Mouse (Mus musculus) embryonic facial prominence, embryonic 11.5 days (tissue): Measurements from ENCODE around the gene Hspa1b. TPM values are rescaled to one million over a fixed set of nuclear protein-coding genes. Genes with fewer than 3 reads are reported as not detected.
"Not testable (repeated sequence)": the region's sequence is repeated elsewhere in the genome, so short reads cannot be mapped to it uniquely, and the experiment has no call there.

Experiments
- ATAC-seq: fragments of 200-750 bp; cut with Nextera tagmentation; replicated peaks from 2 replicates; pipeline ENCODE4 v1.8.0; 2017; ENCODE audit warnings: low read depth; ENCODE audit not compliant: insufficient number of reproducible peaks, low FRiP score, low TSS enrichment
- DNase-seq: peaks from one replicate; pipeline ENCODE4 v3.0.0-alpha.2; 2015; ENCODE audit warnings: low spot score
- H3K27ac ChIP-seq: fragments of 300-500 bp; sonication (generic); replicated peaks from 2 replicates; pipeline ENCODE4 v1.5.1; 2014; ENCODE audit warnings: mild to moderate bottlenecking, low read depth, low read length, control low read depth
- H3K27me3 ChIP-seq: fragments of 300-500 bp; sonication (generic); 2 replicates; pipeline ENCODE4 v1.6.1; 2014; ENCODE audit warnings: mild to moderate bottlenecking, low read length, moderate library complexity, mixed read lengths; ENCODE audit not compliant: control insufficient read depth, insufficient read depth
- H3K36me3 ChIP-seq: fragments of 300-500 bp; sonication (generic); replicated peaks from 2 replicates; pipeline ENCODE4 v1.6.1; 2014; ENCODE audit warnings: low read depth, mild to moderate bottlenecking, low read length, moderate library complexity, mixed read lengths; ENCODE audit not compliant: control insufficient read depth, insufficient read depth
- H3K4me1 ChIP-seq: fragments of 300-500 bp; sonication (generic); 2 replicates; pipeline ENCODE4 v1.6.1; 2014; ENCODE audit warnings: low read length, mixed read lengths; ENCODE audit not compliant: control insufficient read depth, insufficient read depth
- H3K4me2 ChIP-seq: fragments of 300-500 bp; sonication (generic); 2 replicates; pipeline ENCODE4 v1.6.1; 2014; ENCODE audit warnings: low read depth, mild to moderate bottlenecking, control low read depth, low read length, moderate library complexity
- H3K4me3 ChIP-seq: fragments of 300-500 bp; sonication (generic); 2 replicates; pipeline ENCODE4 v1.5.1; 2014; ENCODE audit warnings: low read depth, low read length, control low read depth
- H3K9ac ChIP-seq: fragments of 300-500 bp; sonication (generic); replicated peaks from 2 replicates; pipeline ENCODE4 v1.6.1; 2014; ENCODE audit warnings: mild to moderate bottlenecking, control low read depth, low read length
- H3K9me3 ChIP-seq: fragments of 300-500 bp; sonication (generic); replicated peaks from 2 replicates; pipeline ENCODE4 v1.6.1; 2016; ENCODE audit warnings: mild to moderate bottlenecking, low read length, inconsistent platforms, mixed read lengths; ENCODE audit not compliant: control insufficient read depth
- WGBS: fragments of 180-500 bp; shearing (Covaris S2); extraction: QIAGEN DNeasy Blood & Tissue Kit; methylation state at CpG from one replicate; pipeline ENCODE4 v1.1.7; 2014; 5-methylcytosine and 5-hydroxymethylcytosine counted together
- polyA plus RNA-seq: library from polyadenylated mRNA; unstranded; fragments of >200 nt; fragmentation: Nextera tagmentation; extraction: Ambion mirVana; gene quantifications from 2 replicates; pipeline ENCODE4 v1.2.1, GENCODE M21; 2014

Gene Hspa1b
- polyA plus RNA-seq, 1 experiment from 2014 or later: 0.21 TPM

- ATAC-seq: peak; percentile 14; the same call in 1 of the 2 replicates
- peak overlapping the region; percentile 98 for H3K9ac ChIP-seq
- no peaks in the 10 kb centered on the region for H3K27me3 ChIP-seq
- H3K4me1 ChIP-seq: peaks cover 3% of the 10 kb centered on the region; the same call in 1 of the 2 replicates
- under 1% methylated on average over 35 of the region's 35 CpGs for WGBS
- DNase-seq: peak; percentile 39
- no peaks in the 10 kb centered on the region for H3K9me3 ChIP-seq
- H3K4me3 ChIP-seq: peak overlapping the region; percentile 89
- H3K27ac ChIP-seq: peak overlapping the region; percentile 96
- peak overlapping the region; percentile 98 for H3K4me2 ChIP-seq
- H3K36me3 ChIP-seq: peaks cover 7% of the 10 kb centered on the region; the same call in 1 of the 2 replicates
Observed at GRCm38 (mm10) chr17:35001452-35002152, 42.6 kb upstream of the Hspa1b start.

- H3K9me3 ChIP-seq: no peaks in the 10 kb centered on the region
- peak within 1 kb of the TSS; percentile 96 for H3K27ac ChIP-seq
- peaks cover 3% of the 10 kb centered on the region; the same call in 1 of the 2 replicates for H3K4me1 ChIP-seq
- H3K9ac ChIP-seq: peak within 1 kb of the TSS; percentile 98
- peak within 1 kb of the TSS; percentile 89 for H3K4me3 ChIP-seq
- ATAC-seq: peak; percentile 88
- H3K4me2 ChIP-seq: peak within 1 kb of the TSS; percentile 98
- 0% methylated on average over 83 of the region's 83 CpGs for WGBS
- peak; percentile 93 for DNase-seq
- no peaks in the 10 kb centered on the region for H3K27me3 ChIP-seq
- H3K36me3 ChIP-seq: peaks cover 7% of the 10 kb centered on the region; the same call in 1 of the 2 replicates
Observed at GRCm38 (mm10) chr17:35000717-35001451, 41.8 kb upstream of the Hspa1b start, which contains the start of gene Vars. Gene Vars (plus strand): TSS chr17:35000987.

- not testable (repeated sequence) for ATAC-seq, H3K27me3 ChIP-seq, H3K9me3 ChIP-seq, H3K36me3 ChIP-seq, H3K4me1 ChIP-seq
- DNase-seq: peak; percentile 30
- 27% methylated on average over 29 of the region's 32 CpGs for WGBS
- Histone ChIP-seq H3K27ac (peak overlapping the region; percentile 96), H3K4me2 (peak overlapping the region; percentile 98), H3K9ac (peak overlapping the region; percentile 98), H3K4me3 (peak overlapping the region; percentile 89)
Observed at GRCm38 (mm10) chr17:34999871-35000716, 41.1 kb upstream of the Hspa1b start.

GRCm38 (mm10) chr17:34998526-34999430 lies 39.7 kb upstream of the Hspa1b start:
- H3K27ac ChIP-seq: no peak overlapping the region
- no peaks in the 10 kb centered on the region for H3K27me3 ChIP-seq
- no peaks in the 10 kb centered on the region for H3K9me3 ChIP-seq
- 92% methylated on average over 15 of the region's 15 CpGs for WGBS
- no peaks in the 10 kb centered on the region for H3K36me3 ChIP-seq
- peaks cover 3% of the 10 kb centered on the region; the same call in 1 of the 2 replicates for H3K4me1 ChIP-seq
- H3K4me2 ChIP-seq: no peak overlapping the region; the same call in 1 of the 2 replicates
- ATAC-seq: no peak
- no peak for DNase-seq
- no peak overlapping the region for H3K9ac ChIP-seq
- H3K4me3 ChIP-seq: no peak overlapping the region

GRCm38 (mm10) chr17:34997142-34997483 lies 38.1 kb upstream of the Hspa1b start:
- Histone ChIP-seq H3K4me2 (no peak overlapping the region), H3K27ac (no peak overlapping the region), H3K9me3 (no peaks in the 10 kb centered on the region), H3K4me1 (no peaks in the 10 kb centered on the region; the same call in 1 of the 2 replicates), H3K9ac (no peak overlapping the region; the same call in 1 of the 2 replicates), H3K4me3 (no peak overlapping the region), H3K36me3 (no peaks in the 10 kb centered on the region), H3K27me3 (no peaks in the 10 kb centered on the region)
- 82% methylated on average over 5 of the region's 5 CpGs for WGBS
- ATAC-seq (no peak), DNase-seq (no peak)

GRCm38 (mm10) chr17:34996411-34997141 lies 37.5 kb upstream of the Hspa1b start:
- peak overlapping the region; percentile 22; the same call in 1 of the 2 replicates for H3K9ac ChIP-seq
- H3K9me3 ChIP-seq: no peaks in the 10 kb centered on the region
- H3K27me3 ChIP-seq: no peaks in the 10 kb centered on the region
- H3K27ac ChIP-seq: no peak overlapping the region
- no peaks in the 10 kb centered on the region; the same call in 1 of the 2 replicates for H3K4me1 ChIP-seq
- WGBS: 89% methylated on average over 12 of the region's 14 CpGs
- H3K4me3 ChIP-seq: no peak overlapping the region
- DNase-seq (no peak), ATAC-seq (no peak)
- H3K36me3 ChIP-seq: no peaks in the 10 kb centered on the region
- H3K4me2 ChIP-seq: no peak overlapping the region
